Comparison of ENCODE assay signal across 9 mouse cellular contexts in genomic region chr5:142812621-142812975, GRCm38 (mm10). TPM values are rescaled to one million over a fixed set of nuclear protein-coding genes. Genes with fewer than 3 reads are reported as not detected.
A peak's percentile ranks its signal among the peaks of the same experiment; 100 is the strongest.
DNase-seq lines count a peak whose midpoint lies in the region; ATAC-seq and TF ChIP-seq lines count a peak whose summit lies in the region.
"Had no signal": no experiment of that assay in that cellular context is flagged by ENCODE, and none has a peak within 500 bp of the region (broad histone marks: within the 10 kb centered on the region; RNA-seq: fewer than 3 reads in every experiment).

No protein-coding gene starts in this region.

- ATAC-seq in embryonic facial prominence, embryonic 15.5 days (ENCODE audit: insufficient number of reproducible peaks, low FRiP score, low TSS enrichment, low read depth) = no peak
- no peak for ATAC-seq in neural tube, embryonic 12.5 days (ENCODE audit: low FRiP score, low read depth)

- peak overlapping the region; percentile 73 for H3K4me2 ChIP-seq in embryonic facial prominence, embryonic 15.5 days (replicated peaks)
- peak overlapping the region; percentile 96 for H3K4me2 ChIP-seq in neural tube, embryonic 12.5 days (replicated peaks)

- DNase-seq in kidney, adult 2 months = no peak
- DNase-seq in kidney, postnatal 10 days = no peak
- peak; percentile 46 for DNase-seq in large intestine, adult 2 months (ENCODE audit: low read depth, low spot score)
- DNase-seq in spleen, adult 18-20 months = no peak
- no peak for DNase-seq in left cerebral cortex, adult 8-10 months (ENCODE audit: low spot score in 2 of 2)
- no peak for DNase-seq in adrenal gland, adult 2 months
- DNase-seq: thymus, adult 18-20 months had no signal

- peak overlapping the region; percentile 93; the same call in 1 of the 2 replicates for H3K4me3 ChIP-seq in kidney, adult 2 months (ENCODE audit: insufficient read depth, low read depth, low read length)
- H3K4me3 ChIP-seq in embryonic facial prominence, embryonic 15.5 days (replicated peaks) = peak overlapping the region; percentile 91
- peak overlapping the region; percentile 88 for H3K4me3 ChIP-seq in neural tube, embryonic 12.5 days

- H3K9me3 ChIP-seq in embryonic facial prominence, embryonic 15.5 days (replicated peaks) = no peaks in the 10 kb centered on the region
- H3K9me3 ChIP-seq in neural tube, embryonic 12.5 days = no peaks in the 10 kb centered on the region

- TF ChIP-seq CTCF in kidney, adult 2 months (conservative IDR thresholded peaks at IDR 0.05; ENCODE audit: insufficient read depth, insufficient read length, low read depth, low read length) = no peak

- 29% methylated on average over 8 of the region's 8 CpGs for WGBS in kidney, adult 2 months
- WGBS in embryonic facial prominence, embryonic 15.5 days = 11% methylated on average over 8 of the region's 8 CpGs
- WGBS in large intestine, adult 2 months = 13% methylated on average over 8 of the region's 8 CpGs
- 7% methylated on average over 8 of the region's 8 CpGs for WGBS in neural tube, embryonic 12.5 days

- H3K9ac ChIP-seq in embryonic facial prominence, embryonic 15.5 days = peak overlapping the region; percentile 100
- H3K9ac ChIP-seq in neural tube, embryonic 12.5 days = peak overlapping the region; percentile 100

- H3K36me3 ChIP-seq in kidney, adult 2 months (ENCODE audit: control insufficient read depth, insufficient read depth, low read length) = no peaks in the 10 kb centered on the region
- peaks cover 17% of the 10 kb centered on the region for H3K36me3 ChIP-seq in embryonic facial prominence, embryonic 15.5 days
- peaks cover 35% of the 10 kb centered on the region for H3K36me3 ChIP-seq in neural tube, embryonic 12.5 days

- H3K4me1 ChIP-seq in kidney, adult 2 months (ENCODE audit: control insufficient read depth, insufficient read depth, low read length) = peaks cover 27% of the 10 kb centered on the region
- peaks cover 45% of the 10 kb centered on the region for H3K4me1 ChIP-seq in embryonic facial prominence, embryonic 15.5 days
- peaks cover 39% of the 10 kb centered on the region for H3K4me1 ChIP-seq in neural tube, embryonic 12.5 days

- H3K27me3 ChIP-seq in kidney, adult 2 months (replicated peaks; ENCODE audit: control insufficient read depth, insufficient read depth, low read length) = no peaks in the 10 kb centered on the region
- no peaks in the 10 kb centered on the region for H3K27me3 ChIP-seq in embryonic facial prominence, embryonic 15.5 days
- H3K27me3 ChIP-seq in neural tube, embryonic 12.5 days (replicated peaks) = no peaks in the 10 kb centered on the region

- no peak for TF ChIP-seq POLR2A in kidney, adult 2 months (IDR thresholded peaks at IDR 0.05; ENCODE audit: low read depth, low read length)

- no peak overlapping the region for H3K27ac ChIP-seq in kidney, adult 2 months (ENCODE audit: insufficient read depth, low read depth, low read length)
- peak overlapping the region; percentile 100 for H3K27ac ChIP-seq in embryonic facial prominence, embryonic 15.5 days (replicated peaks)
- H3K27ac ChIP-seq in neural tube, embryonic 12.5 days = peak overlapping the region; percentile 100

RNA-seq across cellular contexts. Expression of gene Tnrc18, which starts 4.9 kb away (rescaled TPM):
- 32.1 and 40.8 TPM in 2 replicates for polyA plus RNA-seq in kidney, adult 2 months (2012; rRNA removed)
- 39.1 and 43.4 TPM in 2 replicates for polyA plus RNA-seq in embryonic facial prominence, embryonic 15.5 days (2015; fragmentation: Nextera tagmentation; extraction: Ambion mirVana)
- polyA plus RNA-seq in large intestine, adult 2 months (2012; rRNA removed) = 15.3 and 31.8 TPM in 2 replicates
- polyA plus RNA-seq in neural tube, embryonic 12.5 days (2016; fragmentation: Nextera tagmentation; extraction: Ambion mirVana) = 51.5 and 57.5 TPM in 2 replicates
- 100 to 1,000 TPM; 112 to 134 (median 116) TPM for total RNA-seq in left cerebral cortex, adult 8-10 months (2022)
- 10 to 100 TPM; 58.6 to 72.1 TPM for total RNA-seq in adrenal gland, adult 2 months (2021)
- polyA plus RNA-seq in adrenal gland, adult 2 months (2012; rRNA removed) = 91.5 and 110 TPM in 2 replicates
